Mouse (Mus musculus) brain, adult 2 months (tissue): Measurements from ENCODE around the gene Tom1l2.
A peak's percentile ranks its signal among the peaks of the same experiment; 100 is the strongest.

Experiments
- DNase-seq: peaks from one replicate; pipeline ENCODE4 v3.0.0; 2011; ENCODE audit warnings: low read depth, low spot score

Tom1l2 gene

DNA sequence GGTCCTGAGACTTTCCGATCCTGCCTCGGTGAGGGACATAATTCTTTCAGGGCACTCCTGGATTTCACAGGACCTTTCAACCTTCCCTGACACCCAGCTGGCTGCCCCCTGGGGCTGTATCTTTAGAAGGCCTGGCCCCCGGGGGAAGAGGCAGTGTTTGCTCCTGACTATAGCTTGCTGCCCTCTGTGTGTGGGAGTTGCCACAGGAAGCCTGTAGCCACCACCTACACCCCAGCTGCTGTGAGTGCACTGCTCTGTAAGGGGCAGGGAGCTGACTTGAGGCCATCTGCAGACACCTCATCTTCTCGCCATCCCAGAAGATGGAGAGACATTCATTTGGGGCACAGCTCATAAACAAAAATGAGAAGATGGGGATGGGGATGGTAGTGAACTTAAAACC lies 120.8 kb downstream of the Tom1l2 start:
- DNase-seq: no peak

DNA sequence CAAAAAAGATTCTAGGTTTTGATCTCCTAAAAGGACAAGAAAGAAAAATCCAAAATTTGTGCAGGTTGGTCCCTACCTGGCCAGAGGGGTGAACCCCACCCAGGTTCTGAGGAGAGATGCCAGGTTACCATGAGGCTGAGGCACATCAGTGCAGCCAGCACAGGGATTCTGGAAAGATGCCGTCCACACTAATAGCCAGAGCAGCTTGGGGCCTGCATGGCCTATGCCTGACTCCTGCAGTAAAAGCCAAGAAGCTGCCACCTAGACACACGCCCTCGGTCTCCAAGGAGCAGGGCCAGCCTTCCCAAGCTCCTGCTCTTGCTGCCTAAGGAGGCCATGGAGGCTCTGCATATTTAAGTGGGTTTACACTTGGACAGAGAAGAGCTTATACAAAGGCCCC lies 121.4 kb downstream of the Tom1l2 start:
- peak; percentile 64 for DNase-seq

DNA sequence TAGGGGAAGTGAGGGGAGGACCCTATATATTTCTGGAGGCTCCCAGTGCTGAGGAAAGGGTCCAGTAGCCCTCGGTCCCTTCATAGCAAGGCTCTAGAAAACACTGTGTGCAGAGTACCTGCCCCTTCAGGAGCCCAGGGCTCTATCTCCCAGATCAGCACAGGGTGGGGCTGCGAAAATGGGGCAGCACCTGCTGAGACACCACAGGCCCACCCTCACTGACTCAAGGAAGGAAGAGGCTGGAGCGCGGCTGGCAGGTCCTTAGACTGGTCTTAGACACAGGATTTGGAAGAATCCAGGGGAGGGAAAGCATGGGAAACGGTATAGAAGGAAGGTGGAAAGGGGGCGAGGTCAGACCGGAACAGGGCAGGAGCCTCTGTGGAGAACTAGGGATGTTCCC lies 122.2 kb downstream of the Tom1l2 start:
- no peak for DNase-seq

DNA sequence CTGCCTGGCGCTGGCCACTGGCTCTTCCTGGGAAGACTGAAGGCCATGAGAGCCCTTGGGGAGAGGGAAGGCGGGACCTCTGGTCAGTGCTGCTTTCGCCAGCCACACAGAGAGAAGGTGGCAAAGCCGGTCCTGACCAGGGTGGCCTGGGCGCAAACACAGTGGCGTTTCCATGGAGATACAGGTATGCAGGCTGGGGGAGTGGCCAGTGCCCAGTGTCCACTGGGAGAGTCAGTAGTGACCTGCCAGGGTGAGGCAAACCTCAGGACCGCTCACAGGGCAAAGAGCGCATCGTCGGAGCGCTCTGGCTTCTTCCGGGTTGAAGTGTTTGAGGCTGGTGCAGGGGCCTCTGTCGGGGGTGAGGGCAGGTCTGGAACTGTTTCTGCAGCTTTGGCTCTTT lies 122.9 kb downstream of the Tom1l2 start:
- DNase-seq: no peak

DNA sequence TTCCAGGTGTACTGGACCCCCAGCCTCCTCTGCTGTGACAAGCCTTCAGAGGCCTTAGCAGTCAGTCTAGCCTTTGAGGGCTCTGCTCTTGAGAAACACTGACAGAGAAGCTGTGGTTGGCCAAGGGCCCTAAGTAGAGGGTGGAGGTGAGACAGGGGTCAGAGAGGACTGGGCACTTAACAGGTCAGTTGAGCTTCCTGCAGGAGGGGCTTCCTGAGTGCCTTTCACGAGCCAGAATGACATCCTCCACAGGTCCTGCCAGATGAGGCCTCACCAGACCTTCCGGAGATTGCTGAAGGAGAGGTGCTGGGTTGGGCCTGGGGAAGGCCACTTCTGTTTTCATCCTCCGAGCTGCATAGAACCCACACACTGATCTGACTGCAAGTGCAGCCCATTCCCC lies 124.2 kb downstream of the Tom1l2 start:
- DNase-seq: no peak

DNA sequence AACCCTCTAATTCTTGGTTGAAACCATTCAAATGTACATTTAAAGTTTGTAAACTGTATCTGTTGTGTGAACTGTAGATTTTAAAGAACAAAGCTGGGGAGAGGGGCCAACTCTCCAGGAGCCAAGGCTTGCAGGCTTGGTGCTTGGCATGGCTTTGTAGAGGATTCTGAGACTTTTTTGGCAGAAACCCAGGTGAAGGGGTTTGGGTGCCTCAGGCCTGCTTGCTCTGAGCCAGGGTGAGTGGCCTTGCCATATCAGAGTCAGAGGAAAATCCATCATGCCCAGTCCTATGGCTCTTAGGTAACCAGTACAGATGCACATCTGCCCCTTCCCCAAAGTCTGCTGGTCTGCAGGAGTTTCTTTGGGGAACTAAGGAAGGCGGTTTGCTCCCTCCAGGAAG lies 126.8 kb downstream of the Tom1l2 start:
- no peak for DNase-seq

DNA sequence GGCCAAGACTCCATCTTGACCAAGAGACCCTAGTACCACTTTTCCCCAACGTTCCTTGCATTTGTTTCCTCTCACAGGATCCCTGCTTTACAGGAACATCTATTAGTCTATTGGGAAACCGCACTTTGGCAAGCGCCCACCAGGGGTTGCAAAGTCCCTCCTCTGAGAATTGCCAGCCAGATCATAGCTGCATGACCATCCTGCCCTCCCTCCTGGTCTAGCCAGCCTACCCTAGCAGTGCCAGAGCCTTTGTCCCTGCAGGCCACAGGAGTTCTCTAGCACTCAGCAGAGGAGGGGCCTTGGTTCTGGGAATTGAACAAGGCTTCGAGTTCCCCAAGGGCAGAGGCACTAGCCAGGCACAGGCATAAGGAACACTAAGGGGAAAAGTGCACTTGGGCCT lies 128.0 kb downstream of the Tom1l2 start:
- no peak for DNase-seq

DNA sequence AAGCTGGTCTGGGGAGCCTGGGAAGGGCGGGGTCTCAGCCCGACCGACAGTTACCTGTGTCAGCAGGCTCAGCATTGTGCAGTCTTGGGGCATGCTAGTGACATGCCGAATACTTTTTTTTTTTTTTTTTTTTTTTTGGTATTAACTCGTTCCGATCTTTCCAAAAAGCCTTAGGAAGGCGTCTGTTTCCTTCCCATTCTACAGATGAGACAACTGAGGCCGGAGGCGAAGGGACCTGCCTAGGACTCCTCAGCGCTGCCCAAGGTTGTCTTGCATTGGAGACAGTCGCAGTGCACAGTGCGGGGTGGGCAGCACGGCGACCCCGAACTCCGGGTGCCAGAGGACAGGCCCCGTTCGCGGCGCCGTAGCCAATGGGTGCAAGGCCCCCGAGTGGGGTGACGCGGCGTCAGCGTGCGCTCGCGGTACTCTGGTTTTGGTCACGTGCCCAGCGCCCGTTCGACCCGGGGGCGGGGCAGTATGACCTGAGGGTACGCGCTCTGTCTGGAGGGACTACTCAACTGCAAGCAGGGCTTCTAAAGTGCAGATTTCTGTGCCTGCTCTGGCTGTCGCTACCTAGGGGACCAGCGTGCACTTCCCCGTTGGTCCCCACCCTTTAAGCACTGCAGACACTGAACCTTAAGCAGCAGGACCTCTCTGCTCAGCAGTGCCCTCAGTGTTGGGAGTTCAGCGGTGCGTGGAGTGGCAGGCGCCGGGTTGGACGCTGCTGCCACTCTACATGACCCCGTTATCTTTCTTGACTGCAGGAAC lies 130.1 kb downstream of the Tom1l2 start, which contains the start of gene Srebf1:
TSS of gene Srebf1 (minus strand) at position 113 of the 768 bp plus-strand sequence.
- peak; percentile 80 for DNase-seq

DNA sequence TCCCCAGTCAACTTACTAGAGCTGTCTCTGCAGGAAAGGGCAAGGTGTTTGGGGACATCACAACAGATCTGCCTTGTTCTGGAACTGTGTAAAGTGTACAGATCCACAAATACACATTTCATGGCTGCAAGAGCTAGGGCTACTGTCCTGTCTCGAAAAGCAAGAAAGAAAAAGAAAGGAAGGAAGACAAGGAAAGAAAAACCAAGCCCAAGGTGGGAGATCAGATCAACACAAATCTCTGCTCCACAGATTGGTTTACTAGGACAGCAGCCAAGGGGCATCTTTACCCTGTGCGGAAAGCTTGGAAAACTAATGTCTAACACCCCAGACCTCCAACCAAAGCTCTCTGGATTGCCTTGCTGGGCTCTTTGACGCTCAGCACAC lies 130.6 kb downstream of the Tom1l2 start:
- no peak for DNase-seq

DNA sequence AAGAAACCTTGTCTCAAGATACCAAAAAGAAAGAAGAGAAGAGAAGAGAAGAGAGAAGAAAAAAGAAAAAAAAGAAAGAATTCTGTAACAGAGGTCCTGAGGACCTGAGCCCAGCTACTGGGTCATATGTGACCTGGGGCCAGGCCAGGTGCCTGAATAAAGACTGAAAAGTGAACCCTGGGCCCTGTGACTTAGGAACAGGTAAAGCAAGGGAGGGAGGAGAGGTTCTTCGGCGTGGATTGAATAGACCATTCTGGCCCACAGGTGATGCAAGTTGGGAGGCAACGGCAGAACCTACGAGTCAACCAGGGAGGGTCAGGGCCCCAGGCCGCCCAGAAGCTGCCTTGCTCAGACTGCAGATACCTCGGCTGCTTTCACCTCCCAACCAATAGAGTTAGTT lies 131.3 kb downstream of the Tom1l2 start:
- DNase-seq: no peak

DNA sequence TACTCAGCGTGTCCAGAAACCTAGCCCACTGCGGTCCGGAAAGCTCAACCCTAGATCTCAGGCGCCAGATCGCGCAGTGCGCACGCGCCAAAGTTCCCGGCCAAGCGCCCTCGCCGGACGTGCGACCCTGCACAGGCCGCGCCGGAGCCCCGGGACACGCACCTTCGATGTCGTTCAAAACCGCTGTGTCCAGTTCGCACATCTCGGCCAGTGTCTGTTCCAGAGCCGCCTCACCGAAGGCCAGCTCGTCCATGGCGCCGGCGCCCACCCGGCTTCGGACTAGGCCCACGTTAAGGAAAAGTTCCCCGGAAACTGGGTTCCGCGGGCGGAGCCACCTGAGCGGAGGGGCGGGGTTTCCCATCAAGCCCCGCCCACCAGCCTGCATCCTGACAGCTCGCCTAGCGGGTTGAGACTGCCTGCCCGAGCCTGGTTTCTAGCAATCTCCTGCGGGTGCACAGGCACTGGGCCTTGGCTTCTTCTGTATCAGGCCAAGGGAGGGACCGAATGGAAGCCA lies 132.4 kb downstream of the Tom1l2 start:
- peak; percentile 89 for DNase-seq

DNA sequence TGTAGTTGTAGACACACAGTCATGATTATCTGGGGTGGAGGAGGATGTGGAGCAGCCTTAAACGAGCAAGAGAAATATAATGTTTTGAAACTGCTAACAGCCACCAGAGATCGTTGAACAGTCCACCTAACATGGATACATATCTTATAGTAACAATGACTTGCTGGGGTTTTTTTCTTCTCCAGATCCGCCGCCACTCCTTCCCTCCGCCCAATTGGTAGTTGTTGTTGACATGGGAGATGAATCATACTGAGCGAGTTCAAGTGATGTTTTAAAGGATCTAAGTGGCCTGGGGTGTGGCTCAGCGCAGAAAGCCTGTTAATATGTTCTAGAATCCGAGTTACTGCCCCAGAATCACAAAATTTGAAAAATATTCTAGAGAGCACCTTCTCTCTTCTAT lies 133.1 kb downstream of the Tom1l2 start:
- no peak for DNase-seq

DNA sequence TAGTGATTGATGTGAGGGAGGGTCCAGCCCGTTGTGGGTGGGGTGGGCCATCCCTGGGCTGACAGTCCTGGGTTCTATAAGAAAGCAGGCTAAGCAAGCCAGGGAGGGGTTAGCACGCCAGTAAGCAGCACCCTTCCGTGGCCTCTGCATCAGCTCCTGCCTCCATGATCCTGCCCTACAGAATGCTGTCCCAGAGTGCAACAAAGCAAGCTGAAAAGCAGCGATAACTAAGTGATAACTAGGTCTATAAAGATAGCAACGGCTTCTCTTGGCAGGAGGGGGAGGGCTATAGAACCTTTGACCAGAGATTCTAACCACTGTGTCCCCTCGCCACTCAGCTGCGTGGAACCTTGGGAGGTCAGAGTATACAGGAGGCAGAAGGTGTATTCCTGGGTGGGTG lies 135.2 kb downstream of the Tom1l2 start:
- DNase-seq: no peak

DNA sequence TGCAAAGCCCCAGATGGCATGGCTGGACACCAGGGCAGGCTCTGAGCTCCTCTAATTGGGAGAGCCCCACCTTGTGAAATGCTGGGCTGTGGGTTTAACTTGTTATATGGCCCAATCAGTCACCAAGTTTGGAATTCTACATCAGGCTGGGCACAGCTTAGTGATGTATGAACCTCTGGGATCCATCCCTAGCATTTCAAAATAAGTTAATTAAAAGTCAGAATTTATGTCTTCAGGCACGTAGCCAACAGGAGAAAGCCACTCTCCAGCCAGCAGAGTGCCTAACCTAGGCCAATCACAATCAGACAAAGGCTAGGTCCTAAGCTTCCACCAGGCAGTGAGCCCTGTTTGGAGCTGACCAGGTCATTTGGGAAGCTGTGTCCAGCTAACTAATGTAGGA lies 136.0 kb downstream of the Tom1l2 start:
- DNase-seq: no peak

DNA sequence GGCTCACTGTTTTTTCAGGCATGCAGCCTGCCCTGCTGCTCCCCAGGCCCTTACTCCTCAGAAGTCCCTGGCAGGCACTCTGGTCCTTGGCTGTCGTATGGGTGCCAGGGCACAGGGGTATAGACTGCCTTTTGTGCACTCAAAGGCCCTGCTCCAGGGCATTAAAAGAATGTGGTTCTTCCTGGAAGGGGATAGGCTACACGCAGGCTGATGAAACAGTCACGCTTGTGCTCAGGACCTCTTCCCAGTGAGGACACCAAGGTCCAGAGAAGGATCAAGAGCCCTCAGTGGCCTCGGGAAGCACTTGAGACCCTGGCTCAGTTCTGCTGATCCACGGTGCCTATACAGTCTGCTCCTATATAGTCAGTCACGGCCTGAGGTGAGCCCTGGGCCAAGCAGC lies 139.4 kb downstream of the Tom1l2 start:
- no peak for DNase-seq

DNA sequence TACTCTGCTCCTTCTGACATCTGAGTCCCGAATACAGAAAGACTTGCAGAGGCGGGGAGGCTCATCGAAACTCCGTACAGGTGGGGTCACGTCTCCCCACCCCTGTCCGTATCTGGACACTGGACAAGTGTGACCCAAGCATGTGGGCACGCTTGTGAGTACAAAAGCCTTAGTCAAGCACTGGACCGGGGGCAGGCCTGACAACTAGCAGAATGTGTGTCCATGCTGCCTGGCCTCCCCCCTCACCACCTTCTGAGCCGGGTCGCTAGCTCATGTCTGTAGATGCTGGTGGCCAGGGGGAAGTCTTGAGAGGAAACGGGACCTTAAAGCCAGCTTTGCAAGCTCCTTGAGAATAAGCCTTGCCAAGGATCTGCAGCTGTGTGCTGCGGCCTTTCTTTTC lies 140.9 kb downstream of the Tom1l2 start:
- DNase-seq: no peak

DNA sequence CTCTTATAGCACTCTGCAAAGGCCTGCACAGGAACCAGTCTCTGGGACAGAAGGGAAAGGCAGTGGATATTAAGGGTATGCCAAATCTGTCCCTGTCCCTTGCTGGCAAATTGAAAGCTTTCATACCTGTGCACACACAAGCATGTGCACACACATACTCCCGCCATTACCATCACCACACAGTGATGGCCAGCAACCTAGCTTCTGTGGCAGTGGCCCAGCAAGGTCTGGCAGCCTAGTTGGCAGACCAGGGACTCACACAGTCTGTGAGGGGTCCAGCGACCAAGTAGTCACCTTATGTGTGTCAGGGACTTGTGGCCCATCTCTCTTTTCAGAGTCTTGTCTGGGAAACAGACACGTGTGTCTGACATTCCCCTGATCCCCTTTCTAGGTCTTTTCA lies 141.6 kb downstream of the Tom1l2 start:
- no peak for DNase-seq

DNA sequence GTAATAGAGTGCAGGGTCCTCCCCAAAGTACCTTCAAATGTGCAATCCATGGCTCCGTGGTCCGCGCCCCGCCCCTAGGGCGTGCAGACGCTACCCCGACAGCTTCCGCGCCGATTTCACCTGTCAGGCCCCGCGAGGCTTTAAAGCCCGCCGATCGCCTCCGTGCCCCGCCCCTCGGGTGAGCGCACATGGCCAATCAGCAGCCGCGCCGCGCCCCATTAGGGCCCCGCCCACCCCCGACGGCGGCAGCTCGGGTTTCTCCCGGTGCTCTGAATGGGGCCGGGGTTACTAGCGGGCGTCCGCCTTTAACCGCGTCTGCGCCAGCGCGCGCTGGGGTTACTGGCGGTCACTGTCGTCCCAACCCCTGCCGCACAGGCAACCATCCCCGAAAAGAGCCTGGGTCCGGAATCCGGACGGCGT lies 142.4 kb downstream of the Tom1l2 start:
- DNase-seq: peak; percentile 88

DNA sequence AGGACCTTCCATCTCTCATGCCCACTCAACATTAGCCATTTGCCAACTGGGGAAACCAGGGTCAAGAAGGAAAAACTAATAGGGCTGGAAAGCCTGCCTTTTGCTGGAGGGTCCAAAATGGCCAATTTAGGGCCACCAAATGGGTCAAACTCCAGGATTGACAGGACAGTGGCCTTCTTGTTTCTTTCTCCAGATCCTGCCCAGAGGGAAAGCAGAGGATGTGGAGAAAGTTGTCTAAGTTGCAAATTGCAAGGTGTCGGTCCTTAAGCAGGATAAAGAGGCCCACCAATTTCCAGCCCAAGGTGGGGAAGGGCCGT lies 142.8 kb downstream of the Tom1l2 start:
- DNase-seq: no peak

DNA sequence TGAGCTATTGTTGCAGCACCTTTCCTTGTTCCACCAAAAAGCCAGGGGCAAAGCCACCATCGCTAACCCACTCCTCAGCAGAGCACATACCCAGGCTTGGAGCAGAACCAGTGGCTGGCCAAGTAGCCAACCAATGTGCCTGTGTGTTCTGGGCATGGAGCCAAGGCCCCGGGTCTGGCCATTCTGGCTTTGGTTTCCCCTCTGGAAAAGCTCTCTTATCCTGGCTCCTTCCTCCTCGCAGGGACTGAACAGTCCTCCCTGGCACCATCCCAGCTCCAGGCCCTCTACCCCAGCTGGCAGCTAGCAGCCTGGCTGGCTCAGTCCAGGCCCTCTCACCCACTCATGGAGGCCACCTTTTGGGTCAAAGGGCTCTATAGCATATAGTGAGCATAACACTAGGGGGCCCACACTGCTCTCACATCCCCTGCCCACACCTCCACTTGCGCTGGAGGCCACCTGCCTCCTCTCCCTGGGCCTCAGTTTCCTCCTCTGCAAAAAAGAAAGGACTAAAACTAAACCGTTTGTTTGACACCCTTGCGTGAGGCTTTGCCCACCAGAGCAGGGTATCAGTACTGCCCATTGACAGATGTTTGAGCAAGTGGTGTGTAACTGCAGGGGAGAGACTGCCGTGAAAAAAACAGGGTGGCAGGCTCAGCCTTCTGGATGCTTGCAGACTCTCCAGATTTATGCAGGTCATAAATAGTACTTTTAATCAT lies 143.3 kb downstream of the Tom1l2 start:
- DNase-seq: peak; percentile 93

DNA sequence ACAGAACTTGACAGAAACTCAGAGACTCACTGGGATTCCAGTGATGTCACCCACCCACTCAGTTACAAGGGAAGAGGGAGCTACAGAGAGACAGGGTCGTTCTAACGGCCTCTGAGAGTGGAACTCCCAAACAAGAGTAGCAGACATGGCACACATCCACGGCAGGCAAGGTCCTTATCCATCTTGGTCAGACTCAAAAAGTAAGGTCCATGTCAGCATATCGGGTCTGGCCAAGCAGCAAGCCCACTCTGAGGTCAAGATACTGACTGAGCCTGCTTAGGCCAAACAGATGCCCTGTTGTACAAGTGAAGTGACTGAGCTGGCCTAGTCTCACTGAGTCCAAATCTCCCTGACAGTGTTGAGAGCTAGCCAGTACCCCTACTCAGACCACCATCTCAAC lies 144.0 kb downstream of the Tom1l2 start:
- no peak for DNase-seq

DNA sequence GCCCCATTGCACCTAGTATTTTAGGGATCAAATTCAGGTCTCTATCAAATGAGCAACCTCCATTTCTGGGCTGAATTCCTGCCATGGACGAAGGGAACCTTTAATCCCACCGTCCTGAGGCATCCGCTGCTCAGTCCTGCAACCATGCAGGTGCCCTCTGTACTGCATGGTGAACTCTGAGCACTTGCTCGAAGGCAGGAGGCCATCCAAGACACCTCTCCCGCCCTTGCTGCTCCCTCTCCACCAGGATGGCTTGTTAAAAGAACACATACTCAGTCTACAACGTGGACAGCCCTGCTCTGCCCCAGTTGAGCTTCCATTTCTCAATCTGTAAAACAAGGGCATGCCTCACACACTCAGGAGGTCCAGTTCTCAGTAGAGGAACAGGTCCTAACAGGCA lies 144.5 kb downstream of the Tom1l2 start:
- DNase-seq: no peak

DNA sequence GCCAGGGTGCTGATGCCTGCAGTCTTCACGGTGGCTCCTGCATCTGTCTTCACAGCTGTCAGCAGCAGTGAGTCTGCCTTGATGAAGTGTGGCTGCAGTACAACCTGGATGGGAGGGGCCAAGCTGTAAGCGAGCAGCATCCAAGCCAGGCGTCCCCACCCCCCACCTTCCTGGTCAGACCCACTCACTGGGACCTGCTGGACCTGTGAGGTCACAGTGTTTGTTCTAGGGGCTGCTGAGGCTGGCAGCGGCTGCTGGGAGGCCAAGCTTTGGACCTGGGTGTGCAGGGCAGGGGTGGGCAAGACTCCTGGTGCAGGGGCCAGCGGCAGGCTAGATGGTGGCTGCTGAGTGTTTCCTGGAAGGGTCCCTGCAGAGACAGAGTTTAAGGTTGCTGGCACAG lies 146.5 kb downstream of the Tom1l2 start:
- DNase-seq: no peak
